10 mouse cellular contexts compared by ENCODE assay signal in genomic region chr12:112542257-112542919, GRCm38 (mm10). TPM values are rescaled to one million over a fixed set of nuclear protein-coding genes. Genes with fewer than 3 reads are reported as not detected.
A peak's percentile ranks its signal among the peaks of the same experiment; 100 is the strongest.
DNase-seq lines count a peak whose midpoint lies in the region; ATAC-seq and TF ChIP-seq lines count a peak whose summit lies in the region.
"Had no signal": no experiment of that assay in that cellular context is flagged by ENCODE, and none has a peak within 500 bp of the region (broad histone marks: within the 10 kb centered on the region; RNA-seq: fewer than 3 reads in every experiment).

No protein-coding gene starts in this region.

- H3K9me3 ChIP-seq in forebrain, embryonic 13.5 days (replicated peaks), result no peaks in the 10 kb centered on the region
- H3K9me3 ChIP-seq in midbrain, embryonic 14.5 days (ENCODE audit: control insufficient read depth, low read length), result no peaks in the 10 kb centered on the region

- peaks cover 56% of the 10 kb centered on the region for H3K4me1 ChIP-seq in forebrain, embryonic 13.5 days
- H3K4me1 ChIP-seq in midbrain, embryonic 14.5 days (ENCODE audit: control insufficient read depth, insufficient read depth, low read length), result peaks cover 42% of the 10 kb centered on the region

- WGBS in forebrain, embryonic 13.5 days, result 29% methylated on average over 13 of the region's 13 CpGs
- WGBS in midbrain, embryonic 14.5 days, result 23% methylated on average over 13 of the region's 13 CpGs

- no peak for TF ChIP-seq POLR2A in brain, embryonic 14.5 days (IDR thresholded peaks at IDR 0.05; ENCODE audit: borderline replicate concordance, extremely low read depth, insufficient read depth, insufficient read length, poor library complexity, severe bottlenecking)

- H3K36me3 ChIP-seq in forebrain, embryonic 13.5 days (ENCODE audit: poor library complexity, severe bottlenecking), result no peaks in the 10 kb centered on the region
- no peaks in the 10 kb centered on the region for H3K36me3 ChIP-seq in midbrain, embryonic 14.5 days (ENCODE audit: control insufficient read depth, insufficient read depth, low read length)

- DNase-seq in brain, embryonic 14.5 days (ENCODE audit: low read depth), result peak; percentile 85
- DNase-seq in kidney, adult 11 months, result peak; percentile 64
- DNase-seq in midbrain, embryonic 14.5 days, result peak; percentile 77
- no peak for DNase-seq in embryo, embryonic 11 days
- DNase-seq in adrenal gland, postnatal 4 days (ENCODE audit: low spot score in 2 of 2), result no peak
- no peak for DNase-seq in gastrocnemius, postnatal 4 days (ENCODE audit: low spot score in 2 of 2)
- DNase-seq in cerebellum, postnatal 25 days, result no peak

- no peak for TF ChIP-seq CTCF in brain, embryonic 14.5 days (IDR thresholded peaks at IDR 0.05; ENCODE audit: borderline replicate concordance, extremely low read depth, insufficient read depth, insufficient read length)

- peak overlapping the region; percentile 53 for H3K9ac ChIP-seq in forebrain, embryonic 13.5 days
- H3K9ac ChIP-seq in midbrain, embryonic 14.5 days (replicated peaks; ENCODE audit: low read length), result no peak overlapping the region

- 0 out of 2 replicates have a peak, but pooled peaks cover 2% of the 10 kb centered on the region for H3K27me3 ChIP-seq in forebrain, embryonic 13.5 days
- peaks cover 4% of the 10 kb centered on the region; the same call in 1 of the 2 replicates for H3K27me3 ChIP-seq in midbrain, embryonic 14.5 days (ENCODE audit: control insufficient read depth, insufficient read depth, low read length)

- peak overlapping the region; percentile 95 for H3K27ac ChIP-seq in forebrain, embryonic 13.5 days
- peak overlapping the region; percentile 79 for H3K27ac ChIP-seq in midbrain, embryonic 14.5 days (replicated peaks; ENCODE audit: low read depth, low read length)

- ATAC-seq in forebrain, embryonic 13.5 days, result peak; percentile 54
- peak; percentile 74 for ATAC-seq in midbrain, embryonic 14.5 days (ENCODE audit: low FRiP score, low TSS enrichment)

- no peak overlapping the region for H3K4me3 ChIP-seq in forebrain, embryonic 13.5 days
- no peak overlapping the region for H3K4me3 ChIP-seq in midbrain, embryonic 14.5 days (replicated peaks; ENCODE audit: low read depth, low read length)

- peak overlapping the region; percentile 34 for H3K4me2 ChIP-seq in forebrain, embryonic 13.5 days
- H3K4me2 ChIP-seq in midbrain, embryonic 14.5 days (ENCODE audit: low read length), result peak overlapping the region; percentile 27

RNA-seq across cellular contexts. Expression of gene Tmem179, which starts 25.8 kb away (rescaled TPM):
- polyA plus RNA-seq in brain, embryonic 14.5 days (2012; rRNA removed), result 56.0 and 57.2 TPM in 2 replicates
- 23.3 and 30.7 TPM in 2 replicates for polyA plus RNA-seq in forebrain, embryonic 13.5 days (2015; fragmentation: Nextera tagmentation; extraction: Ambion mirVana)
- 50.7 and 68.6 TPM in 2 replicates for polyA plus RNA-seq in midbrain, embryonic 14.5 days (2014; fragmentation: Nextera tagmentation; extraction: Ambion mirVana)
- 1 to 10 TPM; 5.8 to 6.6 TPM for total RNA-seq in adrenal gland, postnatal 4 days (2021)
- under 1 TPM; 0.15 to 0.26 TPM for total RNA-seq in gastrocnemius, postnatal 4 days (2021)
- total RNA-seq: common myeloid progenitor, adult 5-6 weeks; hematopoietic stem cell, adult 5-6 weeks had no signal

RNA-seq across cellular contexts. Expression of gene Inf2, which starts 46.2 kb away (rescaled TPM):
- polyA plus RNA-seq in brain, embryonic 14.5 days (2012; rRNA removed), result 7.8 and 8.4 TPM in 2 replicates
- polyA plus RNA-seq in forebrain, embryonic 13.5 days (2015; fragmentation: Nextera tagmentation; extraction: Ambion mirVana), result 2.4 and 2.6 TPM in 2 replicates
- polyA plus RNA-seq in midbrain, embryonic 14.5 days (2014; fragmentation: Nextera tagmentation; extraction: Ambion mirVana), result 0.89 and 1.6 TPM in 2 replicates
- total RNA-seq in adrenal gland, postnatal 4 days (2021), result 10 to 100 TPM; 26.5 to 27.3 TPM
- 10 to 100 TPM; 21.2 to 24.0 TPM for total RNA-seq in gastrocnemius, postnatal 4 days (2021)

RNA-seq across cellular contexts. Expression of gene A530016L24Rik, which starts 53.1 kb away (rescaled TPM):
- polyA plus RNA-seq in brain, embryonic 14.5 days (2012; rRNA removed), result 0.04 and 0.11 TPM in 2 replicates
- polyA plus RNA-seq in forebrain, embryonic 13.5 days (2015; fragmentation: Nextera tagmentation; extraction: Ambion mirVana), result 0.11 TPM in 1 of 2 replicates, not detected in the other
- polyA plus RNA-seq in midbrain, embryonic 14.5 days (2014; fragmentation: Nextera tagmentation; extraction: Ambion mirVana), result 0.12 TPM in 1 of 2 replicates, not detected in the other
- total RNA-seq in adrenal gland, postnatal 4 days (2021), result 1 to 10 TPM; 9.1 to 9.8 TPM
- 1 to 10 TPM; 4.6 to 8.3 TPM for total RNA-seq in gastrocnemius, postnatal 4 days (2021)
- total RNA-seq: common myeloid progenitor, adult 5-6 weeks; hematopoietic stem cell, adult 5-6 weeks had no signal

Comparison
In these comparisons a context has a peak if more than half of its experiments do, and no peak if none do; other contexts are left out.
1. DNase-seq: peak in brain, embryonic 14.5 days (single experiment), kidney, adult 11 months (single experiment) and midbrain, embryonic 14.5 days (single experiment); none in embryo, embryonic 11 days (single experiment), adrenal gland, postnatal 4 days (0 of 2), gastrocnemius, postnatal 4 days (0 of 2) and cerebellum, postnatal 25 days (0 of 2).